Mouse (Mus musculus): ENCODE measurements around the gene Kcnk4.

DNA sequence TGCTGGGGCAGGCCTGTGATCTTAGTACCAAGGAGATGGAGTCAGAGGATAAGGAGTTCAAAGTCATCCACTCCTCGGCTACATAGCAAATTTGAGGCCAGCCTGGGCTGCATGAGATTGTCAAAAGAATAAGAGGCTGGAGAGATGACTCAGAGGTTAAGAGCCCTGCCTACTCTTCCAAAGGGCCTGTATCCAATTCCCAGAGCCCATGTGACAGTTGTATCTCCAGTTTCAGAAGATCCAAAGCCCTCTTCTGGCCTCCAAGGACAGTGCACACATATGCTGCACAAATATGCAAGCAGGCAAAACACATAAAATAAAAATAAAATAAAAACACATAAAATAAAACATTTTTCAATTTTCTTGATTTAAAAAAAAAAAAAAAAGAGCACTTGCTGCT, 60.1 kb downstream of the Kcnk4 start:
- TF ChIP-seq CTCF (conservative IDR thresholded peaks at IDR 0.05; ENCODE audit: low read length): no peak
- TF ChIP-seq POU5F1 (IDR thresholded peaks at IDR 0.05; ENCODE audit: borderline replicate concordance, low read length): no peak
- TF ChIP-seq NANOG (IDR thresholded peaks at IDR 0.05; ENCODE audit: borderline replicate concordance, low read length): no peak

All from E14TG2a.4 (cell line).